Mouse (Mus musculus) cerebellum, adult (tissue): ENCODE measurements around the gene Clip4.
A peak's percentile ranks its signal among the peaks of the same experiment; 100 is the strongest.
"Not testable (repeated sequence)": the region's sequence is repeated elsewhere in the genome, so short reads cannot be mapped to it uniquely, and the experiment has no call there.

ENCODE experiments used
- ATAC-seq: cut with Nextera tagmentation; 2 replicates; pipeline ENCODE4 v1.9.2; 2017; ENCODE audit warnings: mild to moderate bottlenecking, moderate library complexity, mixed read lengths; ENCODE audit not compliant: insufficient number of reproducible peaks, low FRiP score, low TSS enrichment

The Clip4 gene

GRCm38 (mm10) chr17:71768173-71768572 is at the start of gene Clip4:
TSS of gene Clip4 (plus strand) at chr17:71768473.
- not testable (repeated sequence) for ATAC-seq

- peak; percentile 87 for ATAC-seq
Measured at GRCm38 (mm10) chr17:71720434-71720833, 47.8 kb upstream of the Clip4 start.

DNA sequence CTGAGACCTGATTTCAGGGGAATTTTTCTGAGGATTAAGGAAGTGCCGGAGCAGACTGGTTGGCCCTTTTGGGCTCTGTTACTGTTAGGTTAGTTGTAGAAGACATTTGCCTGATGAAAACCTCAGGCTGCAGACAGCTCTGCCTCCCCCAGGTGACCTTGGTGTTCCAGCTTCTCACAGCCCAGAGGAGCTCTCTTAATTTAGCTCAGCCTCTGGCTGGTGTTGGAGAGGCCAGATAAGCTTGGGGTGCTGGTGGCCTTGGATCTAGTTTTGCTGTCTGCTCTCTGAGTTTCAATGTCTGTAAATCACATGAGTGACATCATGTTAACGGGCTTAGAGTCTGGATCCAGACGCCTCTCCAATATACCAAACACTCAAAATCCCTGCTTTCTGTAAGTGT is 47.3 kb upstream of the Clip4 start:
- no peak for ATAC-seq

- no peak for ATAC-seq
Measured at GRCm38 (mm10) chr17:71730655-71731054, 37.6 kb upstream of the Clip4 start.

- no peak for ATAC-seq
Measured at GRCm38 (mm10) chr17:71736442-71736841, 31.8 kb upstream of the Clip4 start.

DNA sequence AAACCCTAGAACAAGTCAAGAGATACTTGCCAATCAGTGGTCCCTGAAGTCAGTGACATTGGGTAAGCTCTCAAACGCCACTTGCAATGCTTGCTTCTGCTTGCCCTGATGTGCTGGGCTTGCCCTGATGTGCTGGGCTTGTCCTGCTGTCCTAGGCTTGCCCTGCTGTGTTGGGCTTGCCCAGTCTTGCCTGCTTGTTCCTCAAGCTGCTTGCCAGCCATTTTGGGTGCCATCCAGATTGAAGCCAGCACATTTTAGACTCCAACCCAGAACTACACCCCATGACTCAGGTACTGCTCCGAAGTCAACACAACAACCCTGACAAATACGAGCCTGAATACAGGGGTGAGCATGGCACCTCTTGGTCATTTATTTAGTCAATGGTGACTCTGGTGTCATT is 26.1 kb upstream of the Clip4 start:
- no peak for ATAC-seq

GRCm38 (mm10) chr17:71742935-71743334 is 25.3 kb upstream of the Clip4 start:
- ATAC-seq: no peak

DNA sequence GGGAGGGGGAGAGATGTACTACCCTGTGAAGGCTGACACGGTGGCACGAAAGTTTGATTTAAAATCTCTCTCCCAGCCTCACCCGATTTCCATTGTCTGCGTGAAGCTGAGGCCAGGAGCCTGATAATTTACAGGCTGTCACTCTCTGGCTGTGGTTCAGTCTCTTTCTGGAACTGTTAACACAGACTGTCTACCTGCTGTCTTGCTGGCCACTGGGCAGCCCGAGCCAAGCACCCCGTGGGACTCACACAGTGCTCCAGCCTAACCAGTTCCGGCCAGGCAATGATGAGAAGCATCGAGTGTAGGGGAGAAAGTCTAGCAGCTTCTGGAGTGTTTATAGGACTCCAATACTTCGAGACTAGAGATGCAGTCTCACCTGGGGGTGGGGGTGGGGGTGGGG is 22.2 kb upstream of the Clip4 start:
- ATAC-seq: peak; percentile 72

GRCm38 (mm10) chr17:71747561-71747960 is 20.7 kb upstream of the Clip4 start:
- ATAC-seq: no peak

DNA sequence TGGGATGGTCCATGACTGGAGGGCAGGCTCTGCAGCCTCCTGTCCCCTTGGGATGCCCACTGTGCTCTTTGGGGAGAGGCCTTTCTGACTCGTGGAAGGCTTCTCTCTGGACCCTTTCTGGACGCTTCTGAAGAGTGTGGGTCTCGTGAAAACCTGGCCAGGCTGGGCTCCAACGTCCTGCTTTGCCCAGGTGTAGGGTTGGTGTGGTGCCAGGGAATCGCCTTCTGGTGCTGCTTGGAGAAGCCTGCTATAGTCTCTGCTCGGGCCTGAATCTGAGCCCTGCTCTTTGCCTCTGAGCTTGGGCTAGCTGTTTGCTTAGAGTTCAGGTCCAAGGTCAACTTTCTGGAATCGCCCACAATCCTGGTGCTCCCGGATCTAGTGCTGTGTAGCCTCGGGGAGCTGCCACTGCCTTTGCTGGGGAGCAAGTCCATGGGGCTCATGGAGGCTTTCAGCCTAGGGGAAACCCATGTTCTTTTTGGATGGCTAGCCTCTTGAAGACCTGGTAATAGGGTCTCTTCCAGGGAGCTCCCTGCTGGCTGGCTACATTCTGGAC is 18.6 kb upstream of the Clip4 start:
- ATAC-seq: no peak

- no peak for ATAC-seq
Measured at GRCm38 (mm10) chr17:71752831-71753230, 15.4 kb upstream of the Clip4 start, which contains the start of gene Pcare. TSS of gene Pcare (minus strand) at chr17:71752894.

GRCm38 (mm10) chr17:71760536-71760935 is 7.7 kb upstream of the Clip4 start:
- ATAC-seq: no peak

DNA sequence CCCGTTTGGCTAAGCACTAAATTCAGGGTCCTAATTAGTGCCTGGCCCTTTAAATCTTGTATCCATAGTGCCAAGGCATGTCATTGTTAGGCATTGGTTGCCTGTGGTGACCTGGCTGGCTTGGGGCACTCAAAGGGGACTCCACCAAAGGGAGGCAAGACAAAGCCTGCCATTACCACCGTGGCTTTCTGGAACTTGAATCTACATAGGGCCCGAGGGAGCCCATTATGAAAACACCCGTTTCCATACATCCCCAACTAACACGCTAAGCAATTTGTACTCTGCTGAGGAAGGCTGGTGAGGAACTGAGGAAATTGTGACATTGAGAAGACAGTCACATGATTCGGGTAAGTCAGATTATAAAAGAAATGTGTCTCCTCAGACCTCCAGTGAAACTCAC is 1.3 kb downstream of the Clip4 start:
- no peak for ATAC-seq

GRCm38 (mm10) chr17:71770696-71771095 is 2.4 kb downstream of the Clip4 start:
- no peak for ATAC-seq

- no peak for ATAC-seq
Measured at GRCm38 (mm10) chr17:71774173-71774572, 5.9 kb downstream of the Clip4 start.

GRCm38 (mm10) chr17:71775279-71775678 is 7.0 kb downstream of the Clip4 start:
- no peak for ATAC-seq

GRCm38 (mm10) chr17:71778696-71779095 is 10.4 kb downstream of the Clip4 start:
- no peak for ATAC-seq

DNA sequence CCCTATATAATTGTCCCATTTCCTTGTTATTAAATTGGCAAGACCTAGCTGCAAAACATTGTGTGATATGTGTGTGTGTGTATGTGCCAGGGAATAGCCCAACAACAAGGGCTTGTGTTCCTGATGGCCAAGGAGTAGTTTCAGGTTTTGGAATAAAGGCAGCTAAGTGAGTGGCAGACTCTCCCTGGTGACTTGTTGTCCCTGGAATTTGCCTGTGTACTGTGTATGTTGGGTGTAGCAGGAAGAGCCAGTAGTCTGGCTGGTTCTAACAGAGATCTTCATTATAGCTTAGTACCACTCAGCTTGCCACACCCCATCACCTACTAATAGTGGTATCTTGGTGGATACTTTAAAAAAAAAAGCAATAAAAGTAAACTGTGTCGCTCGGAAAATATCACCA is 12.2 kb downstream of the Clip4 start:
- no peak for ATAC-seq

DNA sequence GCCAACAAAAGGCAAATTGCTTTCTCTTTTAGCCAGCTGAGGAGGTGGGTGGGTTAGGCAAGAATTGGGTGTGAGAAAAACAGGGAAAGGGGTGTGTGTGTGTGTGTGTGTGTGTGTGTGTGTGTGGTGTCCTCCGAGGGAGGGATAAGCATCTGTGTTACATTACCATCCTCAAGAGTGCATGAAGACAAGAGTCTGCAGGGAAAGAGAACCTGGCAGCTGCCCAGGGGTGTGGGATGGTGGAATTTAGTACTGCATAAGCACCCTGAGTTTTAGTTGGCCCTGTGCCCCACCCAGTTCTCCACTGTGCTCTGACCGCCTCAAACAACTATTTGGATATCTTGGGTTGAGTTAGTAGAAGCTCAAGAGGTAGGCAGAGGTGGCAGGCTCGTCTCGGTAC is 12.7 kb downstream of the Clip4 start:
- ATAC-seq: no peak

DNA sequence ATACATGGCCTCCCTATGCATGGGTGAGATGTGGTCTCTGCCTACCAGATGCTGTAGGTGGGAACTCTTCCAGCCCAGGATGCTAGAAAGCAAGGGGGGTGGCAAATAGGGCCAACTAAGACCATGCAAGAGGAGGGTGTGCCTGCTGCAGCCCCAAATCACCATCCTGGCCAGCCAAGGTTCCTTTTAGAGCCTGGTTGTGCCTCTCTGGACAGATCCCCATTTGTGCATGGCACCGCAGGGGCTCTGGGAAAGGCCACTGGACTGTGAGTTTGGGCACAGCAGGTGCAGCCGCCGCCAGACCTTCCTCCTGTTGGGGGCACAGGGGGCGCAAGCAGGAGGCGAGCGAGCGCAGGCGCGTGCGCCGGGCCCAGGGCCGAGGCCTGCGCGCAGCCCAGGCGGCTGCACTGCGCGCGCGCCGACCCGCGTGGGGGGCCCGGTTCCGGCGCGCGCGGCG is 14.0 kb downstream of the Clip4 start:
- no peak for ATAC-seq

- no peak for ATAC-seq
Measured at GRCm38 (mm10) chr17:71782699-71783365, 14.6 kb downstream of the Clip4 start.

GRCm38 (mm10) chr17:71783366-71783735 is 15.1 kb downstream of the Clip4 start:
- ATAC-seq: no peak
